Mouse (Mus musculus) liver, postnatal 0 days (tissue): ENCODE measurements around the gene Slc26a8.
"Not testable (repeated sequence)": the region's sequence is repeated elsewhere in the genome, so short reads cannot be mapped to it uniquely, and the experiment has no call there.

ENCODE experiments used
- CTCF ChIP-seq: sonication (generic); IDR thresholded peaks from 2 replicates; pipeline ENCODE4 v1.5.1; 2016; ENCODE audit warnings: antibody characterized with exemption, low read depth
- EP300 ChIP-seq: IDR thresholded peaks from 2 replicates; pipeline ENCODE4 v1.6.1; 2016; ENCODE audit warnings: antibody characterized with exemption, low read depth, mild to moderate bottlenecking

- not testable (repeated sequence) for TF ChIP-seq CTCF, EP300
Measured at GRCm38 (mm10) chr17:28727511-28727910, 37.5 kb upstream of the Slc26a8 start.
